Mouse (Mus musculus) mesoderm, embryonic 11.5 days (tissue): Measurements from ENCODE around the gene Map4.

Source experiments
- DNase-seq: peaks from one replicate; pipeline ENCODE4 v3.0.0-alpha.2; 2012; ENCODE audit warnings: low read depth, low spot score

Gene Map4

DNA sequence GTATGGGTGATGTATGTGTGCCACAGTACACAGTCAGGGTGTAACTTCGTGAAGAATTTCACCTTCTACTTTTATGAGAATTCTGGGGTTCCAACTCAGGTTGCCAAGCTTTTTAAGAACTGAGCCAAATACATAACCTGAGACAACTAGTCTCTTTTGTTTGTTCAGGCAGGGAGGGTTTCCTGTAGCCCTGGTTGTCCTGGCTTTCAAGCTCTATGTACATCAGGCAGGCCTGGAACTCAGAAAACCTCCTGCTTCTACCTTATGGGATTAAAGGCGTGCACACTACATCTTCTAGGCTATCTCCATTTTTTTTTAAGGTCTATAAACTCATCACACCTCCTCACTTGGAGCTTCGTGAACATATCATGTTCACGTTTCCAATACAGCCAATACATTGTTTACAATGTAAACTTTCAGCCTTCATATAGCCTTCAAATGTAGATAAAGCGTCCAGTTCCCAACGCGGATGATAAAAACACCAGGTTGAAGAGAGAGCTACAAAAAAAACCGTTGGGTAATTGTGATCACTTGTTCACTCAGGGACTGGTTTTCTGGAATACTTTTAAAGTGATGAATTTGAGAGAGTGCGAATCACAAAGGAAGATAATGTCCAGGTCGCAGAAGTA, 199.8 kb downstream of the Map4 start:
- DNase-seq: no peak

DNA sequence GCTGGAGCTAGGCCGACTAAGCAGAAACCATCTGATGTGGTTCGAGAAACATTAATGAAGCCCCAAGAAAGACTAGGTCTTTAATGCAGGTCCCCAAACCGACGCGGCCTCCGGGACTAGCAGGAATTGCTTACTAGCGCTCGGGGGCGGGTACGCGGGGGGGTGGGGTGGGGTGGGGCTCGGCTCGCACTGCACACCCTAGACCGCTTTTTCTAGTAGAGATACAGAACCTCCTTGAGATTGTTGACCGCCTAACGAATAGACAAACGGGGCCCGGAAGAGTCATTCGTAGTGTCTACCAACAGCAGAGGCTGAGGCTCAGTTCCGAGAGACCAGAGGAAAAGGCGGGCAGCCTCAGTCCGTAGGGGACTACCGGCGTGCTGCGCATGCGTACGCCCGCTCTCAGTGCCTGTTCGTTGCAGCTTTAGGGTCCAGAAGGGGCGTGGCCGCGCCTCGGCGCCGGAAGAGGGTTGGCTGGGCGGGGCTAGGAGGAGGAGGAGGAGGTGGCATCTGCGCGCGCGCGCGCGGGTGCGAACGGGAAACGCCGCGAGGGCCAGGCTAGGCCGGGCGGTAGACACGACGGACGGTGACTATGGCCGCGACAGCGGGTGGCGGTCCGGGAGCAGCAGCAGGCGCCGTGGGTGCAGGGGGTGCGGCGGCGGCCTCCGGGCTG, 200.4 kb downstream of the Map4 start:
- peak; percentile 100 for DNase-seq

DNA sequence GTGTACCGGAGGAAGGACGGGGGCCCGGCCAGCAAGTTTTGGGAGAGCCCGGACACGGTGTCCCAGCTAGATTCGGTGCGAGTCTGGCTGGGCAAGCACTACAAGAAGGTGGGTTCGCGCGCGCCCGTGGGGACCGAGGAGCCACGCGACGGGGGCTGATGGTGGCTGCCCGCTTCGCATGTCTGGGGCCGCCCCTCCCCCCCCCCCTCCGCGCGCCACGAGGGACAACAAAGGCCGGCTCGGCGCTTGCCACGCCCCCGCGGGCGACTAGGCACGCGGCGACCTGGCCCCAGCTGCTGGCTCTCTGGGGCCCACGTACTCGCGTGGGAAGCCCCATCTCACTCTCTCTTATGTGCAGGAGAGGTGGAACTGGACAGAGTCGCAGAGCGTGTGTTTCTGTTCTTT, 200.9 kb downstream of the Map4 start:
- peak; percentile 74 for DNase-seq

DNA sequence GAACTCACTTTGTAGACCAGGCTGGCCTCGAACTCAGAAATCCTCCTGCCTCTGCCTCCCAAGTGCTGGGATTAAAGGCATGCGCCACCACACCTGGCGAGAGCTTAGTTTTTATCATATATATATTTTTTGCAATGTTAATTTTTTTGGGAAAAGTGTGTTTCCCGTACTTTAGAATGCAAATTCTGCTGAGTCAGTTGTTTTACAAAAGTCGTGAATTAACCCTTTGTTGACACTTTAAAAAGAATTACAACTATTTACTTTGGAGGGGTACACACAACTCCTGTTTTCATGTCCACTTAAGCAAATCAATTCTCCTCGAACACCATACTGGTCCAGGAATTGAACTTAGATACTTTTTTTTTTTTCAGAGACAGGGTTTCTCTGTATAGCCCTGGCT, 201.7 kb downstream of the Map4 start:
- DNase-seq: no peak
